Mouse (Mus musculus) induced T-regulatory cell, adult 2 months (primary cell): Measurements from ENCODE around the gene Adamts18.

Experiments used
- DNase-seq: peaks from one replicate; pipeline ENCODE4 v3.0.0-alpha.2; 2012; ENCODE audit warnings: low read depth

Gene Adamts18

DNA sequence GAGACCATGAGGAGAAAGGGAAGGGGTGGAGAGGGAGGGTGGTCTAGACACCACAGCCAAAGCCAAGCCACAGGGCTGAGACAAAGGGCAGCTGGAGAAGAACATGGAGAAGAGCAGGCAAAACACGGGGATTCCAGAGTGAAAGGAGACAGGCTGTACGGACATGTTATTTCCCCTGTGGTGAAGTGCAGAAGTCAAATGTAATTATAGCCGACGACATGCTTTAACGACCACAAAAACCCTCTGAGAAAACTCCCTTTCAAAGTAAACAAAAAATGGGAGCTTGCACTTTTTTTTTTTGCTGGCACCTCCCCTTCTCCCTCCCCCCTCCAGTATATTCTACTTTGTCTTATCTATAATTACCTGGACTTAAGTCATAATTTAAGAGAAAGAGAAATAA, 92.7 kb downstream of the Adamts18 start:
- DNase-seq = no peak

DNA sequence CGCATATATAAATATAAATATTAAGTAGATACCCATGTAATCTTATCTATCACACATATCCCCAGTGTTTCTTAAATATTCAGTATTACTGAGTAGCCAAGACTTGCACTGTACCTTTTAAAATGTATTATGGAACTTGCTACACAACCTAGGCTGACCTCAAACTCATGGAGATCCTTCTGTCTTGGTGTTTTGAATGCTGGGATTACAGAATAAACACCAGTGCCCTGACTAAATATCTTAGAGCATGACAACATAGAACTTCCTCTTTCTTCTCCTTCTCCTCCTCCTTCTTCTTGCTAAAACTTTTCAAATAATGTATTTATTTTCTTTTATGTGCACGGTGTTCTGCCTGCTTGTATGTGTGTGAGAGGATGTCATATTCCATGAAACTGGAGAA, 95.4 kb downstream of the Adamts18 start:
- DNase-seq = no peak

DNA sequence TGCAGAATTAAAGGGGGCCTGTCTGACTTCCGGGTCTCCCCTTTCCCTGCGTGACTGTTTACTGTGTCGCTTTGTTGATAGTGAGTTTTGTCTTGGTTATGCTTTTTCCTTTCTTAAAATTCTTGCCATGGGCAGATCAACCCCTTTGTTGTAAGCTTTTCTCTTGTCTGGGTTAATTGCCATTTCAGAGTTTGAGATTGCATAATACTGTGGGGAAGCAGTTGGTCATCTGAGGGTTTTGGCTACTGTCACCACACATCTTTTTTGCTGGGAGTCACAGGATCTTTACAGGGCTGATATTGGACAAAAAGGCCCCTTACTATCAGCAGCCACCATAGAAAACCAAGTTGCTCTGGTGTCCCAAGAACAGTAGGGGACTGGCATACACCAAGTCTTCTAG, 96.2 kb downstream of the Adamts18 start:
- no peak for DNase-seq

DNA sequence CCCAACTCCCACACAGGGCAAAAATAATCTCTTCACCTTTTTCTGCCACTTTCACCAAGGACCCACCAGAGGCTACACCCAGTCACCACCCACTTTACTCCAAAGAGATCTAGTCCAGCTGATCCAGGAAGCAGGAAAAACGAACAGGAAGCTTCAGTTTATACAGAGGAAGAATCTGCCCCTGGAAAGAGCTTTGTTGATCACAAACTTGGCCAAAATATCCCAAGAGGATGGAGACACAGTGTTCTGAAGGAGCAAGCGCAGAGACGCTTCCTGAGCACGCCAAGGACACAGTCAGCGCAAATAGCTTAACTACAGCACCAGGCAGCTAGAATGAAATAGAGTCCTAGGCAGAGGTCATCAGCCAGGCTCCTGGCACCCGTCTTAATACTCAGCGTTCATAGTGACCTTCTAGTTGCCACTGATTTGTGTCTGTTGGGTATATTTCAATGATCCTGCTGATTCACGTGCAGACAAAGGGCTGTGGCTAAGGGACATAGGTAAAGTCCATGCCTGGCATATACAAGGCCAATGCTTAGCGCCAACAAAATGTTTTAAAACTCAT, 113.0 kb downstream of the Adamts18 start:
- no peak for DNase-seq

DNA sequence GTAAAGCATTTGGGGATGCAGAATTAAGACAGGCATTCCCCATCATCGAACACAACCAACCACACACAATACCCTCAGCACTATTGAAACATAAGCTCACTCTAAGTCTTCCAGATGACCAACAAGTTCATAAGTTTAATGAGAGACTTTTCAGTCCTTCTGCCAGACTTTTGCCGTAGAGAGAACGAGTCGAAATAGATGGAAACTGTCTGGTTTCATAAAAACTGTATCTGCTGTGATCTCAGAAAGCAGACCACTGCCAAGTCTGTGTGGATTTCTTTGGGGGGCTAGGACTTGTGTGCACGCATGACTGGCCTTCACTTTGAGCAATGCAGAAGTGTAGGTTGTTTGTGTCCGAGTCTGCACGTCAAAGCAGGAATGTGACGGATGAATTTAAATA, 123.2 kb downstream of the Adamts18 start:
- DNase-seq = no peak

DNA sequence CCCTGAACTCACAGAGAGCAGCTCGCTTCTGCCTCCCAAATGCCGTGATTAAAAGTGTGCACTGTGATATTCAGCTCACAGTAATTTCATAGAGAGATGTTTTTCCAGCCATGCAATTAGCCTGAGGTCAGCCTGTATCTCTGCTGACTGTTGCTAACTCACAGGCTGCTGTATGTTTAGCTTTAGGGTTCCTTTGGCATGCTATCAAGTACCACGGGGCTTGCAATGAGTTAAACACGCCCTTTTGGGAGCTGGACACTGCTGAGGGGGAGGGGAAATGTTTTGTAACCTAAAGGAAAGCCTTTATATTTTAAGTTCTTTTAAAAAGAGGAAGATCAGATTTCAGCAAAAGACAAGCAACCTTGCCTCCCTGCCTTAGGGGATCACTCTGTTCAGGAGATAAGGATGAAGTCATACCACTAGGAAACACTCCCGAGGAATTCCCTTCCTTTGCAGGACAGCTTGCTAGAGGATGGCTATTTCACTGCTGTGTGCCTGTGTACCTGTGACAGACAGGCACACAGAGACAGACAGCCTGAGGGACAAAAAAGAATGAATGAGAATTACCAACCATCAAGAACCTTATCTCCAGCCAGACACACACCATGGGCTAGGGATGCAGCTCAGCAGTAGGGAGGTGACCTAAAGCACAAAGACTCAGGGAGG, 124.5 kb downstream of the Adamts18 start:
- no peak for DNase-seq

DNA sequence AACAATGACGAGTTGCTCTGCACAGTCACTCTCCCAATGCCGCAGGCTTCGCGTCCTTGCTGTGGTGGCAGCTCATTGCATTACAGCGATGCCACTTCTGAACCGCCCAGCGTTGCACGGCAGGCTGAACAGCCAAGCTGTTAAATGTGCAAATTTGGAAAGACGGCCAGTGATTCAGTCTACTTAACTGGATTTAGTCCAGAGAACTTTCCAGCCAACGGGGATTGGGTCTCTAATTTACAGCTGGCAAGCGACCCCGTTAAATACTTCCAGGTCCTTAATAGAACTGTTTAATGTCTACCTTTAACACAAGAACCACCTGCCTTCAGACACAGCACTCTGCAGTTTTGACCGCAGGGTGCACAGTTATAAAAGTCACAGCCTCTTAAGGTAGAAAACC, 127.1 kb downstream of the Adamts18 start:
- no peak for DNase-seq

DNA sequence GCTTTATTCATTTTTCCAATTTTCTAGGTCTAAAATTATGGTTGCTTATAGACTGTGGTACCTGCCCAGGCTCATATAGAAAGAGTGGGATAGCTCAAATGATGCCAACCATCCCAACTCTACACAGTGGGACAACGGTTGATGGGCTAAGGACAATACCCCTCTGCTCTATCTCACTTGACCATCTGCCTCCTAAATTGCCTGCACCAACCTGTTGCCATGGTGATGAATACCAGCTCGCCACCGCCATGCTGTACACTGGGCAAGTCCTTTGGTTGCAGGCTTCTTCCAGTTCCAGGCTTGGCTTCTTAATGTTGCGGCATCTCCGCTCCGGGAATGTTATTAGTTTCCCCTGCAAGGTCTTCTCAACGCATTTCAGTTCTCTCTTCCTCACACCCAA, 143.6 kb downstream of the Adamts18 start:
- no peak for DNase-seq

DNA sequence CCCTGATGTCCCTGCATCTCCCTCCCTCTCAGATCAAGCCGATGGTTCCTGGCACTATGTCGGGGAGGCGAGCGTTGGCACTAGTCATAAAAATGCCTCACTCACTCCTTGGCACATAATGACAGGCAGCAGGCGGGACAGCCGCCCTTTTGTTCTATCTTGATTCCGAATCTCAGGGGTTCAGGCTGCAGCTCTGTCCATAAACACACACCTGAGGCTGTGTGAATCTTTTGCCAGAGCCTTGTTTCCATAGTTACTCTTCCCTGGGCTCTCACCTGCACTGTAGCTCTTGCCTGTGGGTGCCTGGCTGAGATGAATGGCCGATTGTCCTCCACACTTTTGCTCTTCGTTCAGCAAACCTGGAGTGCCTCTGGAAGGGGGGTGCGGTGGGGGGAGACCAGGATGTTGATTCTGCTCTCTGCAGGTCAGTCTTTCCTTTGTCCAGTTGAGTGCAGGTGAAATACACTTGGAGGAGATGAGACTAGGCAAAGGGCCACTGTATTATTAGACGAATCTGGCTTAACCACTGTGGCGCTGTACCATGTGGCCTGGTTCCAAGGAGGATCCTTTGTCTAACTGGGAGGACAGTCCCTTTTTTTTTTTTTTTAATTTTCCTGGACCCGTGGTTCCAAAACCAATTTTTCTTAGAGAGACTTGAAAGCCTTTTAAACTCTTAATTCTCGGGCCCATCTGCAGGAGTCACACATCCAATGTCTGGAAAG, 156.8 kb downstream of the Adamts18 start:
- no peak for DNase-seq

DNA sequence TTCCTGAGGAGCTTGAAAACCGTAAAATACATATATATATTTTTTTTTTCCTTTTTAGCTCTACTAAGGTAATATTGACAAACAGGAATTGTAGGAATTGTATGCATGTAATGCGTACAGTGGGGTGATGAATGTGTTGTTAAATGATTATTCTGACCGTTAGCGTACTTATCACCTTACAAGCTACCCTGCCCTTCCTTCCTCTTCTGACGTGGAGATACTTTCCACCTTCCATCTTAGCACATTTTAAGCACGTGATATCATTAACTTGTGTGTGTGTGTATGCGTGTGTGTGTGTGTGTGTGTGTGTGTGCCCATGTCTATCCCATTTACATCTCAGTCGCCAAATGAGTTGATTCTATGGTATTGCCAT, 160.0 kb downstream of the Adamts18 start:
- no peak for DNase-seq

DNA sequence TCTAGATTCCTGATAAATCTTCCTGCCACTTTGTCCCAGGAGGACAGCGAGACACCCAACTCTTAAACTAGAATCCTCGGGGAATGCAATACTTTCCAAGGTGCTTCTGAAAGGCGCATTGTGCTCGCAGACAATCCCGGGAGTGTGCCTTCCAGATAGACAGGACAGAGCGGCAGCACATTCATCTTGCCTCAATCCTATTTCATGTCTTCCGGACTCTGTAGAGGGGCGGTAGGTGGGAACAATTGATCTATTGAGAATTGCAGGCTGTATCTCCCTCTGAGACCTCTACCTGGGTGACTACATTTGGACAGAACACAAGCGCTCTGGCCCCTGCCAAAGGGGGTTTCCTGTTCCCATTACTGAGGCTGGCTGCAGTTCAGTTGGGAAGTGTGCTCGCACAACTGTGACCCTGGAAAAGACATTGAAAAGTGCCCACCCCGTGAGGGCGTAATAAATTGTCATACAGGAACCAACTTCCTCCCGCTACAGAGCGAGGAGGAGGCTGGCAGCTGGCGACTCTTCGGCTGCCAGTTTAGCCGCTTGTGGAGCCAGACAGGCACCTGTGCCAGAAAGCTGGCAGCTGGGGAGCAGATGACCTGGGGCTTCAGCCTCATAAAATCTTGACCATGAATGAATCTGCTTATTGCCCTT, 160.5 kb downstream of the Adamts18 start:
- no peak for DNase-seq

DNA sequence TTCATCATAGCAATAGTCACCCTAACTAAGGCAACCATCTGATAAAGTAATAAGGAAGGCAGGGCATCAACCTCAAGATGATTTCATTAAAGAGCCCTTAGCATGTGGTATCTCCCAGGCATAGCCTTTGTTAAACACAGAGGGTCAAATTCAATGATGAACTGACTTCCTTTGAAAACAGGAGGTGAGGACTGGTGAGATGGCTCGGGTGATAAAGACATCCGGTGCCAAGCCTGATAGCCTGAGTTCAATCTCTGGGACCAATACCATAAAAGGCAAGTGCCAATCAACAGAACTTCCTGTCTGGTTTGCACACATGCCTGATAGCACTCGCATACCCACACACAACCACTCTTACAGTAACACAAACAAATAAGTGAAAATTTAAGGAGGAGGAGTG, 169.2 kb downstream of the Adamts18 start:
- peak; percentile 51 for DNase-seq

DNA sequence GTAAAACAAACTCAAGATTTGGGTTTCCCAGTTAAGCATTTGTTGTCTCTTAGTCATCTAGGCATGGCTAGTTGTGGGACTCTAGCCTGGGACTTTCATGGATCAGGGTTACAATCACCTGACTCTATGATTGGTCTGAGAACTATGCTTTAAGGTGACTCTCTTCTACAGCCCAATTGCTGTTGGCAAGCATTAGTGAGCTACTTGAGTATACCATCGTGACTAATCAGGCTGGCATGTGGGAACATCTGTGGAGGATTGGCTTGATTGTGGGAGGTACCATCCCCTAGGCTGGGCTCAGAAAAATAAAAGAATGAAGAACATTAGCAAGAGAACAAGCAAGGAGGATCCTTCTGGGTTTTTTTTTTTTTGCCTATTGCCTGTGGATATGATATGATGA, 171.7 kb downstream of the Adamts18 start:
- DNase-seq = no peak

DNA sequence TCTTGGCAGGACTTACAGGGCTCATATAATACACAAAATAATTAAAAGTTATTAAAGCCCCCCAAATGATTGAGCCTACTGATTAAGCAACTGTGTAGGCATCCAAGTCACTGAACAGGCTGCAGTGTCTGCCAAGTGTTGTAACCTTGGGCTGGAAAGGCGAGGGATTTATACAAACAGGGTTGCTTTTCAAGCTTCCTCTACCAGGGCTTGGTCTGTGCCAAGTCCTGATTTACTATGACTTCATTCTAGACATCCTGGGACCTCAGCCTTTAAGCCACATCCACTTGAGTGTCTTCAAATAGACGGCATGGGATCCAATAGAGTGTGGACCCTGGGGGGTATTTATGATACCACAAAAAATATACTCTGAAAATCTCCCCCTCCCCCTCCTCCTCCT, 173.3 kb downstream of the Adamts18 start:
- no peak for DNase-seq

DNA sequence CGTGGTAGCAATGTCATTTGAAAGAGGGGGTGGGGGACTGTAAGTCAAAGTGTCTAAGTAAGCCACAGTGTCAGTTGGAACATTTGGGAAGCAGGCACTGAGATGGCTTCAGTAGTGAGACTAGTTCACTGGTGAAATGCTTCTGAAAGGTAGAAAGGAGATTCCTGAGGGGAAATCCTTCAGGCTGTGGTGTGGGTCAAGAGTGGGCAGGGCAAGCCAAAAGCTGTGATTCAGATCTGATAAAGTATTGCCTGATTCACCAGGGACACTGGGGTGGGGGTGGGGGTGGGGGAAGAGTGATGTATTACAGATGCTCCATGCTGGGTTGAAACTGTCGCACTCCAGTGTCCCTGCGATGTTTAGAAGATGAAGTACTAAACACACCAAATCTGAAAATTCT, 173.9 kb downstream of the Adamts18 start:
- no peak for DNase-seq

DNA sequence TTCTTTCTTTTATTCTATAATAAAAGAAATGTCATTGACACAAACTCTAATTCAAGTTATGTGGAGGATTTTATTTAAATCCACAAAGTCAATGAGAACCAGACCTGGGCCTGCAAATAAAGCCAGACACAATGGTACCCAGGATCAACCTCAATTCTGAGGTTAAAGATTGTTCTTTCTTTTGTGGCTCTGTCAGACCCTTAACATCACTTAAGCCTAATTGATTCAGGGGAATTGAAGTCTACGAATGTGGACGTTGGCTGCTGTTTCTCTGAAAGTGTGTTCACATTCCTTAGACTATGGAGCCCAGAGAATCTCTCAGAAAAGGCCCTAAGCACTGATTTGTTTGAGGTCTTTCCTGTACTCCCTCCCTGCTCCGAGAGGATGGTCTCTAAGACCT, 175.2 kb downstream of the Adamts18 start:
- DNase-seq = no peak

DNA sequence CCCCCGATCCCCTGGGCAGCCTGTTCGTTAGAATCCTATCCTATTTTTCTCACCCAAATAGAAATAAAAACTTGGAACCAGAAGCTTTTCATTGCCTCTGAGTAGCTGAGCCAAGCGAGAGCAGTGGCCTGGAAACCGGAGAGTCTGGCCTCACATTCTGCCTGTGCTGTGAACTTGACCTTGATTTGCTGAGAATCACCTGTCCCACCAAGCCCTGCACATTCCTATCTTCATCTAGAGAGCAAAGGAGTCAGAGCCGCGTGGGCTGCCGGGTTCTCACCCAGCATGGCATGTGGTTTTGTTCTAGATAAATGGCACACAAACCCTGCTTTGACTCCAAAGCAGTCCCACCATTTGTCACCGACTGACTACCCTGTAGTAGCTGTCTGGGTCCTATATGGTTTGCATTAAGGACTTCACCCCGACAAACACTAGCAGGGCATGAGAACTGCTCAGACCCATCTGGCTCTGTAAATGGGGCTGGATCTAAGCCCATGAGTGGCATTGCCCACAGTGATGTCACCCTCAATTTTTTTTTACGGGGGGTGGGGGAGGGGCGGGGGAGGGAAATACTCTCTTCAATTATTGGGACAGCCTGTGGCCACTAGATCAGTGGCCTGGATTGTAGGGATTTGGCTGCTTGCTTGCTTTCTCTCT, 175.8 kb downstream of the Adamts18 start:
- no peak for DNase-seq

DNA sequence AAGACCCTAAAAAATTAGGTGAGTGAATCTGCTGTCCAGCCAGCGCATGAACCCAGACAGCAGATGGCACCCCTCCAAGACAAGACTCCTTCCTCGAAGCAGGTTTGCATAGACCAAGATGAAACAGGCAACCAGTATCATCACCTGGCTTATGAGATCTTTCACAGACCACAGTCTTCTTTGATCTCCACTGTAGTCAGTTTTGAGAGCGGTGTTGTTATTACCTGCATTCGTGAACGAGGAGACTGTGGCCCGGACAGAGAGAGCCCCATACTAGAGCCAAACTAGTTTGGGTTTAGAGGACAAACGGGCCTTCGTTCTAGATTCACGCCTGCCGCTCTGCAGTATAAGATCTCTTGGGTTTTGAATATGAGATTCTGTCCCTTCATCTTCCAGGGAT, 178.6 kb downstream of the Adamts18 start:
- no peak for DNase-seq

DNA sequence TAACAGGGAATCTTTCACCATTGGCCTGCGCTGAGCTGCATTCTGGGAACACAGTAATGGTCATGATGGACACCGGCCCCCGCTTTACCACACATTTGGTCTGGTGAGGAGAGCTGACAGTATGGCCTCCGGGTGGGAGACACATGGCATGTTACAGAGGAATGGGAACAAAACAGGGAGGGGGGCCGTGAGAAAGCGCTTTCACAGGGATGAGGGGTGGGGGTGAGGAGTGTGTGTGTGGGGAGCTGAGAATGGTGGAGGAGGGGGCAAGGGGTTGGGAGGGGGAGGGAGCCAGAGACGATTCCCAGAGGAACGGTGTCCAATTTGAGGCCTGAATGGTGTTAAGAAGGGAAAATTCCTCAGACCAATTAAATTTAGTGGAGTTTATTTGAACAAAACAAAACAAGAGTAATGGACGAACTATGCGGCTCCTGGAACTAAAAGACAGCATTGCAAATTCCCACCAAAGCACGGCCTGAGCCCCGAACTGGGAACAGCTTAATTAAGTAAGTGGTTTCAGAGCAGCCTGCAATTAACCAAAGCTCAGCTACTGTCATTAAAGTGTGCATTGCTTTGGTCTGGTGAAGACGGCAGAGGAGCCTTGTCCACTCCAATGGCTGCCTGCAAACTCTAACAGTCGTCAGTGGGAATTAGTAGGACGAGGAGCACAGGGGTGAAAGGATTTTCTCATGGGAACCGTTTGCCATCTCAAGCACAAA, 181.7 kb downstream of the Adamts18 start:
- no peak for DNase-seq

DNA sequence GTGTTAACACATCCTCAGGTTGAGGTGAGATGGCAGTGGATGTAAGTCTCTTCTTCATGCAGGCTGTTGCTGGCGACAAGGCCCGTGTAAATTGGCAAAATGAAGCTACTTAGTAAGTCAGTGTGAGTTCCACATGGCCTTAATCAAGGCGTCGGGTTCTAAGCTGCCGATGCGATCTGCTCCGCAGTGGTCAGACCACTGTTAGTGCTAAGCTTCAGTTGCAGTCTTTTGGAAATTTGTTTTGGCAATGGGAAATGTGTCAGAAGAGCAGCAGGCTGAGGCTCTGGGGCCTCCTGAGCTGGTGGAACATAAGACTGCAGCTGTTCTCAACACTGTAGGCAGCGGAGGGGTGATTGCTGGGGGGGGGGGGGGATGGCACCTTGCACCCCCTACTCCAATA, 182.6 kb downstream of the Adamts18 start:
- no peak for DNase-seq

DNA sequence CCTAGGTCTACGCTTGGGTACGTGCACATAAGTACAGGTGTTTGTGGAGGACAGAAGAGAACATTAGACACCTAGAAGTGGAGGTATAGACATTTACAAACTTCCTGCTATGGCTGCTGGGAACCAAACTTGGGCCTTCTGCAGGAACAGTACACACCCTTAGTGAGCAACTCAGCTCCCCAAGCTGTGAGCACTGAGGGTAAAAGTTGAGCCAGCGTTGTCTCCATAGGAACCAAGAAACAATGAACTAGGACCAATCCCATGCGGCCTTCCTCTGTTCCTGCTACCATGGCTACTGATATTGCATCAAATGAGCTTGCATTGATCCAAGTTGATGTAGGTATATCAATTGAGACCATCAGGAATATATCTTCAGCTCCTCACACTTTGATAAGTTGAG, 183.5 kb downstream of the Adamts18 start:
- DNase-seq = no peak

DNA sequence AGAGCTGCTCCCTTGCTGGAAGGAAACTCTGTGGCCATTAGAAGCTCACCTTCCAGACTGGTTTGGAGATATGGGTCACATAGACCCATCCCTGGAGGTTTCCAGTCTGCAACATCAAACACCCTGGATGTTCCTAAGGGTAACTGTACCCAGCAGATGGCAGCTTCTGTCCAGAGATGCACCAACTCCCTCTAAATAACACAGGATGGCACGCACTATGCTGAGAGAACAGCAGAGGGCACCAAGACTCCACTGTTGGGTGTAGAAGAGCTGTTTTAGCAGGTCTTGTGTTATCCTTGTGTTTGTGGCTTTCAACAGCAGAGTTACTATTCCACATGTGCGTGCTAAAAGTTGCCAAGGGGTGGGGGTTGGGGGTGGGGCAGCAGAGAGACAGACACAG, 184.0 kb downstream of the Adamts18 start:
- DNase-seq = peak; percentile 77
